Mouse (Mus musculus): ENCODE measurements around the gene Gcnt4.

DNA sequence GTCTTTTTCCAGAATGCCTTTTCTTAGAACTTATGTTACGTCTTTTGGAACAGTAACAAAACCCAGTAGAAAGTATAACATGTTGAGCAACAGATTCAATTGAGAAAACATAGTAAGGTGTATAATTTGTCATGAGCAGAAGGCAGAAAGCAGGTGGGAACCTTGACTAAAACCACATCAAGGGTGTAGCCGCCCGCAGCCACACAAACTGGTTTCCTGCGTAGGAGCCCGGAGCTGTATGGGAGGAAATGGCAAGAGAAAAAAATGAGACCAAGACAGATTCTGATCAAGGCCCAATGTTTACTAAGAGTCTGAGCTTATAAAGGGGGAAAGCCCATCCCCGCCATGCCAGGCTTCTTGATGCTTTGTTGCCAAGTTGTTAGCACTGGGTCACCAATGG is 32.0 kb downstream of the Gcnt4 start:
- no peak for TF ChIP-seq GATA1 (IDR thresholded peaks at IDR 0.05; ENCODE audit: low read length)
- TF ChIP-seq TAL1 (IDR thresholded peaks at IDR 0.05; ENCODE audit: low read length), result no peak
